Mouse (Mus musculus) lung, adult 2 months (tissue): Measurements from ENCODE around the gene Adamts14. TPM values are rescaled to one million over a fixed set of nuclear protein-coding genes. Genes with fewer than 3 reads are reported as not detected.

Source experiments
- DNase-seq: peaks from one replicate; pipeline ENCODE4 v3.0.0; 2022
- H3K4me1 ChIP-seq: fragments of 200-500 bp; 2 replicates; pipeline ENCODE4 v1.6.1; 2011; ENCODE audit warnings: low read length; ENCODE audit not compliant: control insufficient read depth, insufficient read depth
- H3K4me3 ChIP-seq: fragments of 200-500 bp; replicated peaks from 2 replicates; pipeline ENCODE3; 2011; ENCODE audit warnings: low read depth, mild to moderate bottlenecking, control low read depth, low read length; ENCODE audit errors: extremely low read depth
- CTCF ChIP-seq: fragments of 200-500 bp; IDR thresholded peaks from 2 replicates; pipeline ENCODE4 v1.5.1; 2011; ENCODE audit warnings: mild to moderate bottlenecking, low read length, control low read depth; ENCODE audit not compliant: insufficient read depth
- POLR2A ChIP-seq: fragments of 200-500 bp; IDR thresholded peaks from 2 replicates; pipeline ENCODE4 v1.6.1; 2011; ENCODE audit warnings: low read depth, mild to moderate bottlenecking, control low read depth, low read length, borderline replicate concordance; ENCODE audit errors: extremely low read depth
- WGBS: fragments of 180-500 bp; shearing (Covaris S2); methylation state at CpG from one replicate; pipeline ENCODE4 v1.1.7; 2018; 5-methylcytosine and 5-hydroxymethylcytosine counted together
- polyA plus RNA-seq: library from polyadenylated mRNA; depleted of rRNA; stranded (reverse); fragments of >200 nt; gene quantifications from 2 replicates; pipeline ENCODE4 v1.2.3, GENCODE M21; 2012; rRNA removed

Adamts14 gene
- polyA plus RNA-seq: 3.6 TPM in 2 replicates

DNA sequence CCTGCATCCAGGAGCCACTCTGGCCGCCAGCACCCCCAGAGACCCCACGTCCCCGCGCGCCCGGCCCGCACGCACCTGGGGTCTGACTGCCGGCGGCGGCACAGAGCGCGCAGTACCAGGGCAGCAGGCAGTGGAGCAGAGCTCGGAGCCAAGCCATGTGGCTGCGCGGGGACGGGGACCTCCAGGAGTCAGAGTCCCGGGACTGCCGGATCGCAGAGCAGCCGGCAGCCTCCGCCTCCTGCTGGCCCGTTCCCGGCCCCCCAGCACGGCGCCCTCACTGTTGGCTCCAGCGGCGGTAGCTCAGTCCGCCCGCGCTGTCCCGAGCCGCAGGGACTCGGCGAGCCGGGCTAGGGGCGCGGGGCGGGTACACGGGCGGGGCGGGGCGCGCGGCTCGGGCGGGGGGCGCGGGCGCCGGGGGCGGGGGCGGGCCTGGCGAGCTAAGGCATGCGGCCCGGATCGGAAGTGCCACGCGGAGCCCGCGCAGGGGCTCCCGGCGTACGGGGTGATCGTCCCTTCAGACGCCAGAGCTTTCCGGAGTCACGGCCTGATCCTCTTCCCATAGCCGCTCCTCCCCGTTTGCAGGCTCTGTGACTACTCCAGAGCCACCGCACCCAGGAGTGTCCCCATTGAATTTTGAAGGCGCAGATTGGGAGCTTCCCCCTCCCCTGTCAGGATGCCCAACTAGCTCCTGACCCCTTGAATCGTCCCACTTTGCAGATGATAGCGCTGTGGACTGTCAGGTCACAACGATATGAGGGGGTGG lies at the start of gene Adamts14:
Adamts14 (minus strand) TSS at position 358 of the 763 bp plus-strand sequence.
- no peak for DNase-seq
- Histone ChIP-seq H3K4me1 (peaks cover 4% of the 10 kb centered on the region; the same call in 1 of the 2 replicates), H3K4me3 (peak within 1 kb of the TSS; percentile 13)
- TF ChIP-seq POLR2A: no peak
- TF ChIP-seq CTCF: no peak
- 1% methylated on average over 69 of the region's 75 CpGs for WGBS

DNA sequence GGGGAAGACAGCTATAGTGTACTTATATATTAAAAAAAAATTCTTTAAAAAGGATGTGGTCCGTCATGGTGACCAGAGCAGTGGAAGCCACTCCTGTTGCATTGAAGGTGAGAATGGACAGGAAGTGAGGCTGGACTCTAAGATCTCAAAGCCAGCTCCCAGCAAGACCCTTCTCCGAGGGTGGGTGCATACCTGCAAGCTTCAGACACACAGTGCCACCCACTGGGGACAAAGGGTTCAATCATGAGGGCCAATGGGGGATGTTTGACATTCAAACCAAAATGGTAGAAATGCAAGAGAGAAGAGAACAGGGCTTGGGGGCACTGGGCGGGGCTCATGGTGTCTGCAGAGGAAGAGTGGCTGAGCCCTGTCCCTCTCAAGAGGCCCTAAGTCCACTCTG lies 45.3 kb upstream of the Adamts14 start:
- TF ChIP-seq POLR2A (no peak), CTCF (no peak)
- 87% methylated on average over 3 of the region's 3 CpGs for WGBS
- DNase-seq: no peak
- Histone ChIP-seq H3K4me3 (no peak overlapping the region), H3K4me1 (no peaks in the 10 kb centered on the region)

DNA sequence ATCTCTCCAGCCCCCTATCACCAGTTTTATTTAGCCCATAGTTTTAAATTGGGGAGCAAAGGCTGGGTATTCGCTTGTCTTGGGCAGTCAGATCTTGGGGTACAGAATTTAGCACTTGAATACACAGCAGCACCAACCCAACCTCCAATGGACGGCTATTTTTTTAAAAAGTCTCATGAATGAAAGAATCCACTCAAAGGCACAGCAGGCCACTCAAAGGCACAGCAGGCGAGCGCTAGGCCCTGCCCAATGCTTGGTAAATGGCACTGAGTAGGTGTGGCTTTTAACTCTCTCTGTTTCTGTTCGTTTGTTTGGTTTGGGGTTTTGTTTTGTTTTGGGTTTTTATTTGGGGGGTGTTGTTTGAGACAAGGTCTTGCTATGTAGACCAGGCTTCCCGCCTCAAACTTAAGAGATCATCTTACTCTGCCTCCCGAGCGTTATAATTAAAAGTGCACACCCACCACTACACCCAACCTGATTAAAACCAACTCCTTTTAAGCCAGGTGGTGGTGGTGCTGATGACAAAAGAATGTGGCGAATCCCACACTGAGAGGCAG lies 42.2 kb upstream of the Adamts14 start:
- DNase-seq: no peak
- Histone ChIP-seq H3K4me1 (no peaks in the 10 kb centered on the region), H3K4me3 (no peak overlapping the region)
- 67% methylated on average over 9 of the region's 9 CpGs for WGBS
- TF ChIP-seq CTCF: no peak
- no peak for TF ChIP-seq POLR2A

DNA sequence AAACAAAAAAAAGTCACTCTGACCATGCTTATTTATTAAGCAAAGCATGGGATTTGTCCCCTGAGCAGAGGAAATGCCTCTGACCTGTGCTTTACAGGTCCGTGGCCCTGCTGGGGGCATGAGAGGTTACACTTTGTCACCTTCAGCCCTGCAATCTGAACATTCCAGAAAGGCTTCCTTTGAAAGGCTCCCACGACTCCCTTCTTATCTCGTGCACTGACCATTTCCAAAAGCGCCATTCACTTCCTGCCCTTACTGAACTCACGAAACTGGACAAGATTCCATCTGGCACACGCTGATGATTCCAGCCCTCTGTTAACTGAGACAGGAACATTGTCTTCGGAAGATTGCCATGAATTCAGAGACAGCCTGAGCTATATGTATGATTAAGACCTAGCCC lies 40.5 kb upstream of the Adamts14 start:
- H3K4me3 ChIP-seq: no peak overlapping the region
- DNase-seq: no peak
- TF ChIP-seq CTCF (no peak), POLR2A (no peak)

DNA sequence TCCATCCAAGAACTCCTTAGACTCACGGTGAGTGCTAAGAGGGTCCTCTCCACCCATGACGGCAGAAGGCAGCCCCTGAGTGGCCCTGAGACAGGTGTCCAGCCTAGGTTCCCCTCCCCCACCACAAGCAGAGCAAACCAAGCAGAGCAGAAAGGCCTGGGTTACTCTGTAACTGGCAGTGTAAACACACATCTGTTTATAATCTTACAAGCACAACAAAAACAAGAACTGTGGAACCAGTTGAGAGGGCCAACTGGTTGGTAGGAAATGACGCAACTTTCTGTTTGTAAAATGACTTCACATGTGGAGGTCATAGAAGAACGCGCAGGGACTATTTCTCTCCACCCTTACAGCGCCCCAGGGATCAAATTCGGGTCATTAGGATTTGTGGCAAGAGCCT lies 39.5 kb upstream of the Adamts14 start:
- no peak overlapping the region for H3K4me3 ChIP-seq
- no peak for TF ChIP-seq CTCF
- TF ChIP-seq POLR2A: no peak
- no peak for DNase-seq
- H3K4me1 ChIP-seq: no peaks in the 10 kb centered on the region
- WGBS: 27% methylated on average over 7 of the region's 7 CpGs

More for the DNA sequence above, 40.5 kb upstream of the Adamts14 start:
- no peaks in the 10 kb centered on the region for H3K4me1 ChIP-seq
- WGBS: 28% methylated on average over 7 of the region's 7 CpGs

DNA sequence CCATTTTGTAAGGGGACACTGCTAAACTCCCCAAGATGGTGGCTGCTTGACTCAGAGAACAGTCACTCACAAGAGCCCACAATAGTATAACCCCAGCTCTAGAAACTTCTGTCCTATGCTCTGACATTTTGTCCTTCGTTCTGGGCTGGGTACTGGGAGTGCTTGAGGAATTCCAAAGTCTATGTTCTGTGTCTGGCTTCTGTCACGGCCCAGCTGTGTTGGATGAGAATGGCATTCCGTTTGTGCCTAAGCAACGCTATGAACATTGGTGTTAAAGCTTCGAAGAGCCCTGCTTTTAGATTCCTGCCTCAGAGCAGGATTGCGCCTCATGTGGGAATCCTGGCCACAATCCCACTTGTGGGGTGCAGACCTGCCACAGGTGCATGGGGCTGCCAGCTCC lies 38.9 kb upstream of the Adamts14 start:
- H3K4me3 ChIP-seq: no peak overlapping the region
- TF ChIP-seq CTCF: no peak
- no peak for TF ChIP-seq POLR2A
- H3K4me1 ChIP-seq: no peaks in the 10 kb centered on the region
- DNase-seq: no peak
- WGBS: 74% methylated on average over 6 of the region's 6 CpGs

DNA sequence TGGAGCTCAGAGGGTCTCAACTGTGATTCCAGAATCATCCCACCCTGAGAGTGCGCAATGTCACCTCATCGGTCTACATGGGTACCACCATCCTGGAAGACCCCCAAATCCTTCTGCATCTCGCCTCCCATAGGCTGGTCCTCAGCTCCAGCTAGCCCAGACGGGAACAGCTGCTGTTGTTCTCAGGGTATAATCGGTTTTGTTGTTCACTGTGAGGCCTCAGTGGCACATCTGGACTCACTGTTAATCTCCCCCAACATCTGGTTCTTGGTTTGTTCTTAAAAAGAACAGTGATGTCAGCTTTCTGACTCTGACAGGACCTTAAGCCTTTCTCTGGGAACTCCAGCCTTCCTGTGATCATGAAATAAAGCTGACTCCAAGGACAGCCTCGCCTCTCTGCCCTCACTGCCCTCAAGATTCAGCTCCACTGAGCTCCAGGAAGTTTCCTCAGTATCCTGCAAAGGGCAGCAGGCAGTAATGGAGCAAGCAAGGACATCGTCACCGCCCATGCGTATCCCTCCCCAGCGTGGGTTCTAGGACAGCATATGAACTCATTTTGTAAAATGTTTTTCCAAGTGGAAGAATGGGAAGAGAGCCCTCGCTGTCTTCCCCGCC lies 35.6 kb upstream of the Adamts14 start:
- no peak overlapping the region for H3K4me3 ChIP-seq
- no peak for TF ChIP-seq POLR2A
- TF ChIP-seq CTCF: no peak
- no peaks in the 10 kb centered on the region for H3K4me1 ChIP-seq
- WGBS: 61% methylated on average over 11 of the region's 12 CpGs
- DNase-seq: no peak

DNA sequence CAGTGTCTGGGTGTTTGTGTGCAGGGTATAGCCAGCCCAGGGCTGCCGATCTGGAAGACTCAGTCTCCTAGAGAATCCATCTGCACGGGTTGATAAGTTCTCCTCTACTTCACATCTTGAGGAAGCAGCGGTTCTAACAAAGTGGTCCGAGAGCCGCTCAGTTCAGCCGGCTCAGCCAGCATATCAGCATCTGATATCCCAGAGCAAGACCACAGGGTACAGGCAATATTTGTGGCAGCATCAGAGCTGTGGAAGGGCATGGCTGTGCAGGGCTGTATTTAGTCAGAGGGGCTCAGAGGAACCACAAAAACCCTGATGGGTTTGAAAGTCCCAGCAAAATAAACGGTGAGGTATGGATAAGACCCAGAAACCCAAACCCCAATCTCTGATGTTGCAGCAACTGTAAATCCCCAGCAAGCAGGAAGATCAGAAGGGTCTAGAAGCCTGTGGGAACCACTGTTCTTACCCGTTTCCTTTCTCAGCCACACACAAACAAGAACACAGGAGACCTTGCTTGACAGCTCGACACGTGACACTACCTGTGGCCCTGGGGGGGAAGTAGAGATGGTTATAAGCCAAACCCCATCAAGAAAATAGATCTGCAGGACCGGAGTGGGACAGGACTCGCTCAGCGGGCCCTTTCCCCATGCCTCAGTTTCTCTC lies 32.8 kb upstream of the Adamts14 start:
- WGBS: 78% methylated on average over 13 of the region's 13 CpGs
- TF ChIP-seq POLR2A (no peak), CTCF (no peak)
- Histone ChIP-seq H3K4me3 (no peak overlapping the region), H3K4me1 (no peaks in the 10 kb centered on the region; the same call in 1 of the 2 replicates)
- DNase-seq: no peak

DNA sequence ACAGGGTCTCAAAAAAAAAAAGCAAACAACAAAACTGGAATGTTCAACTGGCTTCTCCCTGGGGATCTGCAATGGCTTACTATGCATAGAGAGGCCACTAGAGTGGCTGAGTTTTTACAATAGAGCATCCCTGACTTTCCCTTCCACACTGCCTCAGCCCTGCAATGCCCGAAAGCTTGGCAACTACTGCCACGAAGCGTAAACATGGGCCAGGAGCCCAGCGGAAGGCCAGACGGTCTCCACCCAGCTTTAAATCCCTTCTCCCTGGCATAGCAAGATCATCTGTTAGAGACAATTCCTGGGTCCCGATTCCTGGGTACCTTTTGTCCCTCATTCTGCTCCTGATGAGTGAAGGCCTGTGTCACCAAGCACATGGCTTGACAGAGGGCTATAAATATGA lies 30.8 kb upstream of the Adamts14 start:
- no peak overlapping the region for H3K4me3 ChIP-seq
- no peaks in the 10 kb centered on the region; the same call in 1 of the 2 replicates for H3K4me1 ChIP-seq
- no peak for DNase-seq
- WGBS: 52% methylated on average over 6 of the region's 6 CpGs
- TF ChIP-seq CTCF (no peak), POLR2A (no peak)

DNA sequence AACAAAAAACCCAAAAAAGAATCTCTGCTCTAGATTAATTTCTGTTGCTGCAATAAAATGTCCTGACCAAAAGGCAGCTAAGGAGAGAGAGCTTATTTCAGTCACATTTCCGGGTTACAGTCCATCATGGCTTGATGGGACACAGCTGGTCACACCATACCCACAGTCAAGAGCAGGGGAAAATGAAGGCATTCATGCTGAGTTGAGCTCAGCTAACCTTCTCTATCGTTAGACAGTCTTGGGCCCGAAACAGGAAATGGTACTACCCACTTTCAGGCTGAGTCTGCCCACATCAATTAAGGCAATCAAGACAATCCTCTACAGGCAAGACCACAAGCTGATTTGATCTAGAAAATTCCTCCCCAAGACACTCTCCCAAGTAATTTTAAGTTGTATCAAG lies 27.8 kb upstream of the Adamts14 start:
- no peak for DNase-seq
- WGBS: 61% methylated on average over 3 of the region's 3 CpGs
- no peaks in the 10 kb centered on the region; the same call in 1 of the 2 replicates for H3K4me1 ChIP-seq
- H3K4me3 ChIP-seq: no peak overlapping the region
- TF ChIP-seq POLR2A (no peak), CTCF (no peak)
